ENCODE assay signal across 9 mouse cellular contexts in genomic region chr3:108405536-108406305, GRCm38 (mm10). TPM values are rescaled to one million over a fixed set of nuclear protein-coding genes. Genes with fewer than 3 reads are reported as not detected.
DNase-seq lines count a peak whose midpoint lies in the region; ATAC-seq lines count a peak whose summit lies in the region.
"Had no signal": no experiment of that assay in that cellular context is flagged by ENCODE, and none has a peak within 500 bp of the region (broad histone marks: within the 10 kb centered on the region; RNA-seq: fewer than 3 reads in every experiment).

No protein-coding gene starts in this region.

- DNase-seq in frontal cortex, postnatal 25 days (ENCODE audit: low spot score in 2 of 2) = no peak
- DNase-seq in brain, adult 2 months (ENCODE audit: low read depth, low spot score) = peak; percentile 91
- peak; percentile 67 for DNase-seq in hindbrain, embryonic 10.5 days (ENCODE audit: low spot score)
- peak; percentile 75 for DNase-seq in midbrain, embryonic 14.5 days
- DNase-seq in urinary bladder, postnatal 14 days (ENCODE audit: low spot score) = no peak
- DNase-seq in heart, postnatal 36 days = no peak

- H3K9ac ChIP-seq in midbrain, embryonic 14.5 days (replicated peaks; ENCODE audit: low read length) = peak overlapping the region; percentile 31; the same call in 1 of the 2 replicates

- WGBS in hindbrain, embryonic 10.5 days = 32% methylated on average over 14 of the region's 14 CpGs
- WGBS in midbrain, embryonic 14.5 days = 9% methylated on average over 14 of the region's 14 CpGs

- H3K4me1 ChIP-seq in hindbrain, embryonic 10.5 days (replicated peaks) = peaks cover 94% of the 10 kb centered on the region
- H3K4me1 ChIP-seq in midbrain, embryonic 14.5 days (ENCODE audit: control insufficient read depth, insufficient read depth, low read length) = peaks cover 30% of the 10 kb centered on the region

- peak overlapping the region; percentile 90 for H3K27ac ChIP-seq in hindbrain, embryonic 10.5 days
- H3K27ac ChIP-seq in midbrain, embryonic 14.5 days (replicated peaks; ENCODE audit: low read depth, low read length) = peak overlapping the region; percentile 79

- peak overlapping the region; percentile 33 for H3K4me2 ChIP-seq in midbrain, embryonic 14.5 days (ENCODE audit: low read length)

- H3K27me3 ChIP-seq in hindbrain, embryonic 10.5 days (ENCODE audit: insufficient read depth, poor library complexity, severe bottlenecking) = 0 out of 2 replicates have a peak, but pooled peaks cover 7% of the 10 kb centered on the region
- H3K27me3 ChIP-seq in midbrain, embryonic 14.5 days (ENCODE audit: control insufficient read depth, insufficient read depth, low read length) = no peaks in the 10 kb centered on the region

- peak overlapping the region; percentile 36 for H3K4me3 ChIP-seq in hindbrain, embryonic 10.5 days
- H3K4me3 ChIP-seq in midbrain, embryonic 14.5 days (replicated peaks; ENCODE audit: low read depth, low read length) = no peak overlapping the region

- no peaks in the 10 kb centered on the region for H3K9me3 ChIP-seq in hindbrain, embryonic 10.5 days
- H3K9me3 ChIP-seq in midbrain, embryonic 14.5 days (ENCODE audit: control insufficient read depth, low read length) = no peaks in the 10 kb centered on the region

- intact Hi-C loops in heart, postnatal 36 days (cut with DNase I) = no loop called here

- peaks cover 97% of the 10 kb centered on the region for H3K36me3 ChIP-seq in hindbrain, embryonic 10.5 days
- peaks cover 69% of the 10 kb centered on the region for H3K36me3 ChIP-seq in midbrain, embryonic 14.5 days (ENCODE audit: control insufficient read depth, insufficient read depth, low read length)

- peak; percentile 72 for ATAC-seq in frontal cortex, adult (ENCODE audit: low TSS enrichment)
- ATAC-seq in midbrain, embryonic 14.5 days (ENCODE audit: low FRiP score, low TSS enrichment) = peak; percentile 22; the same call in 1 of the 2 replicates
- ATAC-seq in megakaryocyte progenitor cell, adult 5-6 weeks (replicated peaks; ENCODE audit: poor library complexity) = no peak

RNA-seq across cellular contexts. Expression of gene Celsr2, which starts 9.6 kb away (rescaled TPM):
- 58.1 and 79.1 TPM in 2 replicates for polyA plus RNA-seq in hindbrain, embryonic 10.5 days (2016; fragmentation: Nextera tagmentation; extraction: Ambion mirVana)
- 49.5 and 59.4 TPM in 2 replicates for polyA plus RNA-seq in midbrain, embryonic 14.5 days (2014; fragmentation: Nextera tagmentation; extraction: Ambion mirVana)
- 1.1 and 1.6 TPM in 2 replicates for total RNA-seq in megakaryocyte progenitor cell, adult 5-6 weeks (2015)
- 0.20 and 0.42 TPM in 2 replicates for total RNA-seq in megakaryocyte progenitor cell, adult 5-6 weeks (2017)
- 1 to 10 TPM; 6.6 to 7.4 TPM for total RNA-seq in heart, postnatal 36 days (2021)

RNA-seq across cellular contexts. Expression of gene Psrc1, which starts 22.1 kb away (rescaled TPM):
- polyA plus RNA-seq in hindbrain, embryonic 10.5 days (2016; fragmentation: Nextera tagmentation; extraction: Ambion mirVana) = 75.8 and 89.8 TPM in 2 replicates
- 7.4 and 12.4 TPM in 2 replicates for polyA plus RNA-seq in midbrain, embryonic 14.5 days (2014; fragmentation: Nextera tagmentation; extraction: Ambion mirVana)
- total RNA-seq in megakaryocyte progenitor cell, adult 5-6 weeks (2015) = 7.7 and 10.3 TPM in 2 replicates
- 10.2 and 14.1 TPM in 2 replicates for total RNA-seq in megakaryocyte progenitor cell, adult 5-6 weeks (2017)
- total RNA-seq in heart, postnatal 36 days (2021) = under 1 TPM; 0.39 to 0.68 TPM

RNA-seq across cellular contexts. Expression of gene Sars, which starts 39.3 kb away (rescaled TPM):
- polyA plus RNA-seq in hindbrain, embryonic 10.5 days (2016; fragmentation: Nextera tagmentation; extraction: Ambion mirVana) = 161 and 177 TPM in 2 replicates
- 205 and 217 TPM in 2 replicates for polyA plus RNA-seq in midbrain, embryonic 14.5 days (2014; fragmentation: Nextera tagmentation; extraction: Ambion mirVana)
- total RNA-seq in megakaryocyte progenitor cell, adult 5-6 weeks (2015) = 19.0 and 26.5 TPM in 2 replicates
- 249 and 357 TPM in 2 replicates for total RNA-seq in megakaryocyte progenitor cell, adult 5-6 weeks (2017)
- 10 to 100 TPM; 82.6 to 83.9 TPM for total RNA-seq in heart, postnatal 36 days (2021)

RNA-seq across cellular contexts. Expression of gene Mybphl, which starts 41.0 kb away (rescaled TPM):
- polyA plus RNA-seq in hindbrain, embryonic 10.5 days (2016; fragmentation: Nextera tagmentation; extraction: Ambion mirVana) = not detected in 2 replicates
- polyA plus RNA-seq in midbrain, embryonic 14.5 days (2014; fragmentation: Nextera tagmentation; extraction: Ambion mirVana) = not detected in 2 replicates
- total RNA-seq in megakaryocyte progenitor cell, adult 5-6 weeks (2015) = not detected in 2 replicates
- total RNA-seq in megakaryocyte progenitor cell, adult 5-6 weeks (2017) = not detected in 2 replicates
- total RNA-seq in heart, postnatal 36 days (2021) = 10 to 100 TPM; 46.4 to 54.6 TPM
- total RNA-seq: left cerebral cortex, adult 8-10 months had no signal

Comparison
In these comparisons a context has a peak if more than half of its experiments do, and no peak if none do; other contexts are left out.
1. DNase-seq: peak in brain, adult 2 months (single experiment), hindbrain, embryonic 10.5 days (single experiment) and midbrain, embryonic 14.5 days (single experiment); none in frontal cortex, postnatal 25 days (0 of 2), urinary bladder, postnatal 14 days (single experiment) and heart, postnatal 36 days (0 of 2).
2. RNA of gene Psrc1, which starts 22.1 kb away (total RNA-seq): 7.7 to 14.1 TPM in megakaryocyte progenitor cell, adult 5-6 weeks; 0.39 to 0.68 TPM in heart, postnatal 36 days; every median in the first group is over 4 times any median in the second.